Mouse (Mus musculus) ES-E14 (cell line): ENCODE measurements around the gene Rad51b.

Experiments used
- CHD2 ChIP-seq: IDR thresholded peaks from 2 replicates; pipeline ENCODE4 v1.6.1; 2014; ENCODE audit warnings: mild to moderate bottlenecking, low read depth, low read length, inconsistent platforms
- HCFC1 ChIP-seq: IDR thresholded peaks from 2 replicates; pipeline ENCODE4 v1.6.1; 2012; ENCODE audit warnings: low read length, inconsistent platforms, borderline replicate concordance; ENCODE audit not compliant: insufficient read depth
- ZC3H11A ChIP-seq: IDR thresholded peaks from 2 replicates; pipeline ENCODE4 v1.6.1; 2012; ENCODE audit warnings: low read depth, mild to moderate bottlenecking, inconsistent platforms, low read length, borderline replicate concordance
- ZNF384 ChIP-seq: IDR thresholded peaks from 2 replicates; pipeline ENCODE4 v1.6.1; 2012; ENCODE audit warnings: low read depth, low read length, inconsistent platforms

- no peak for TF ChIP-seq HCFC1
- TF ChIP-seq ZC3H11A: no peak
- no peak for TF ChIP-seq ZNF384
- TF ChIP-seq CHD2: no peak
These were observed 54.4 kb downstream of the Rad51b start for GRCm38 (mm10) chr12:79351461-79351860.
